Mouse (Mus musculus): ENCODE results near the gene 4930544G11Rik.

DNA sequence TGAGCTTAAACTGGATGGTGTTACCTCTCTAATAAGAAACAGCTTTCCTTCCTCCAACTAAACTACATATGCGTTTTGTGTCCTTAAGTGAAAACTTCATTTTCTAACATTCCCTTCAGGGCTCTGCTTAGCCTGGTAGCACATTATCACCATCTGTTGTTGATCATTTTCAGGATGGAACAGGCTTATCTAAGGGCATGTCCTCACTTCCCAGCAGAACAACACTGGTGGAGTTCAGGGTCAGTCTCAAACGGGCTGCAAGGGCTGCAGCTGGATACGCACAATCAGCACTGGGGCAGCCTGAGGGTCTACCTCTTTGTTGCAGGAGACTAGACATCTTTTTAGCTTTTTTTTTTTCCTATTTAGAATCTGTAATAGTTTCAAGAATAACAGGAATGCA, 39.7 kb downstream of the 4930544G11Rik start:
- no peak for TF ChIP-seq POLR2A (IDR thresholded peaks at IDR 0.05; ENCODE audit: extremely low read depth, insufficient read depth, low read length)
- TF ChIP-seq CTCF (IDR thresholded peaks at IDR 0.05; ENCODE audit: extremely low read depth, insufficient read depth, low read length): no peak

All from cortical plate, adult 2 months (tissue).